Mouse (Mus musculus): ENCODE data around the gene Nasp. TPM values are rescaled to one million over a fixed set of nuclear protein-coding genes. Genes with fewer than 3 reads are reported as not detected.
"Not testable (repeated sequence)": the region's sequence is repeated elsewhere in the genome, so short reads cannot be mapped to it uniquely, and the experiment has no call there.

Nasp gene
- polyA plus RNA-seq, 1 experiment = 595 TPM

DNA sequence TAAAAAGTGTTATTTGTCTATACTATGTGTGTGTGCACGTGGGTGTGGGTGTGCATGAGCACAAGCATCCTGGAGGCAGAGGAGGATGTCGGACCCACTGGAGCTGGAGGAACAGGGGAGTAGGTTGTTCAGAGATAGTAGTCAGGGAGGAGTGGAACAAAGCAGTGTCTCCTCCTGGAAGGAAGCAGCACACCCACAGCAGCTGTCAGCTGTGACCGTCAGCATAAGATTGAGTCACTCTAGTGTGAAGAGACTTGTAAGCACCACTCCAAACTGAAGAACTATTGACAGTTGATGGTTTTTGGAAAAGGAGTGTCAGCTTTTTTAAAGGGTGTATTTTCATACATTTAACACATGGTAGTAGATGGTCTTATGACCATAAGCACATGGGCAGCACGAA is 38.9 kb upstream of the Nasp start:
- Histone ChIP-seq H3K4me1 (ENCODE audit: control insufficient read depth, insufficient read depth, low read length) (no peaks in the 10 kb centered on the region), H3K9ac (ENCODE audit: low read depth, poor library complexity, severe bottlenecking) (no peak overlapping the region), H3K4me3 (ENCODE audit: low read depth, low read length) (no peak overlapping the region), H3K27me3 (ENCODE audit: control insufficient read depth, insufficient read depth, low read length, poor library complexity, severe bottlenecking) (no peaks in the 10 kb centered on the region), H3K36me3 (ENCODE audit: control insufficient read depth, insufficient read depth, low read length, poor library complexity, severe bottlenecking) (no peaks in the 10 kb centered on the region), H3K27ac (ENCODE audit: insufficient read depth, low read length) (no peak overlapping the region), H3K9me3 (replicated peaks; ENCODE audit: control insufficient read depth, insufficient read depth, low read length, poor library complexity, severe bottlenecking) (no peaks in the 10 kb centered on the region)
- TF ChIP-seq POLR2A (IDR thresholded peaks at IDR 0.05; ENCODE audit: insufficient read depth, low read length) (no peak), CTCF (IDR thresholded peaks at IDR 0.05; ENCODE audit: low read depth, low read length) (no peak), EP300 (IDR thresholded peaks at IDR 0.05; ENCODE audit: insufficient read depth, low read depth, low read length) (no peak)

DNA sequence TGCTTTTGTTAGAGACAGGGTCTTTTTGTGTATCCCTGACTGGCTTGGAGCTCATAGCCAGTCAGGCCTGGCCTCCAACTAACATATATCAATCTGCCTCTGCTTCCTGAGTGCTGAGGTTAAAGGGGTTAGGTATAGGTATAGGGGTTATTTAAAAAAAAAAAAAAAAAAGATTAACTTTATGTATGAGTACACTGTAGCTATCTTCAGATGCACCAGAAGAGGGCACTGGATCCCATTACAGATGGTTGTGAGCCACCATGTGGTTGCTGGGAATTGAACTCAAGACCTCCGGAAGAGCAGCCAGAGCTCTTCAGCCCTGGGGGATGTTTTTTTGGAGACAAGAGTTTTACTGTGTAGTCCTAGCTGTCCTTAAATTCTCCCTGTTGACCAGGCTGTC is 34.3 kb upstream of the Nasp start:
- Histone ChIP-seq H3K27ac (ENCODE audit: insufficient read depth, low read length) (no peak overlapping the region), H3K9me3 (replicated peaks; ENCODE audit: control insufficient read depth, insufficient read depth, low read length, poor library complexity, severe bottlenecking) (no peaks in the 10 kb centered on the region), H3K4me1 (ENCODE audit: control insufficient read depth, insufficient read depth, low read length) (no peaks in the 10 kb centered on the region), H3K36me3 (ENCODE audit: control insufficient read depth, insufficient read depth, low read length, poor library complexity, severe bottlenecking) (no peaks in the 10 kb centered on the region), H3K9ac (ENCODE audit: low read depth, poor library complexity, severe bottlenecking) (no peak overlapping the region), H3K4me3 (ENCODE audit: low read depth, low read length) (no peak overlapping the region), H3K27me3 (ENCODE audit: control insufficient read depth, insufficient read depth, low read length, poor library complexity, severe bottlenecking) (no peaks in the 10 kb centered on the region)
- TF ChIP-seq POLR2A (IDR thresholded peaks at IDR 0.05; ENCODE audit: insufficient read depth, low read length) = no peak
- no peak for TF ChIP-seq CTCF (IDR thresholded peaks at IDR 0.05; ENCODE audit: low read depth, low read length)
- no peak for TF ChIP-seq EP300 (IDR thresholded peaks at IDR 0.05; ENCODE audit: insufficient read depth, low read depth, low read length)

DNA sequence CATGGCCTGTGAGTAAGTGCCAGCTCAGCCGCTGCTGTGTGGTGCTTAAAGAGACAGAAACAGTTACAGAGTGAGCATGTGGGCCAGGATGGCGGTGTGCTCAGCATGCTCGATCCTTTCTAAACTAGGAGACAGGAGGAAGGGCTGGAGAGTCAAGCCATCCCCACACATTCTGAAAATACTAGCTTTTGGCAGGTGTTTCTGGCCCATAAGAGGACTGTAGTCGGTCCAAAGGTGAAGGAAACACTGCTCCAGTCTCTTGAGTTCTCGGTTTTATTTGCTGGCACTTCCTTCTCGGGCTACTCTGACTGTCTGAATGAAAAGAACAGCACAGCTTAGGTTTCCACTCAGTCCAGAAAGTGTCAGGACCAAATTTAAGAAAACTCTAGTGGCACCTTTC is 33.1 kb upstream of the Nasp start:
- TF ChIP-seq POLR2A (IDR thresholded peaks at IDR 0.05; ENCODE audit: insufficient read depth, low read length) (no peak), EP300 (IDR thresholded peaks at IDR 0.05; ENCODE audit: insufficient read depth, low read depth, low read length) (no peak)
- Histone ChIP-seq H3K4me1 (ENCODE audit: control insufficient read depth, insufficient read depth, low read length) (peaks cover 2% of the 10 kb centered on the region), H3K9ac (ENCODE audit: low read depth, poor library complexity, severe bottlenecking) (no peak overlapping the region), H3K36me3 (ENCODE audit: control insufficient read depth, insufficient read depth, low read length, poor library complexity, severe bottlenecking) (no peaks in the 10 kb centered on the region), H3K27ac (ENCODE audit: insufficient read depth, low read length) (no peak overlapping the region), H3K9me3 (replicated peaks; ENCODE audit: control insufficient read depth, insufficient read depth, low read length, poor library complexity, severe bottlenecking) (no peaks in the 10 kb centered on the region), H3K4me3 (ENCODE audit: low read depth, low read length) (no peak overlapping the region), H3K27me3 (ENCODE audit: control insufficient read depth, insufficient read depth, low read length, poor library complexity, severe bottlenecking) (no peaks in the 10 kb centered on the region)

DNA sequence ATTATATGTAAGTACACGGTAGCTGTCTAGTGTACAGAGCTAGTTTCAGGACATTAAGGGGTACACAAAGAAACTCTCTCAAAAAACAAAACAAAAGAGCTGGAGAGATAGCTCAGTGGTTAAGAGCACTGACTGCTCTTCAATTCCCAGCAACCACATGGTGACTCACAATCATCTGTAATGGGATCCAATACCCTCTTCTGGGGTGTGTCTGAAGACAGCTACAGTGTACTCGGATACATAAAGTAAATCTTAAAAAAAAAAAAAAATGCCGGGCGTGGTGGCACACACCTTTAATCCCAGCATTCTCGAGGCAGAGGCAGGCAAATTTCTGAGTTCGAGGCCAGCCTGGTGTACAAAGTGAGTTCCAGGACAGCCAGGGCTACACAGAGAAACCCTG is 32.2 kb upstream of the Nasp start:
- not testable (repeated sequence) for H3K27me3 ChIP-seq (ENCODE audit: control insufficient read depth, insufficient read depth, low read length, poor library complexity, severe bottlenecking); H3K36me3 ChIP-seq (ENCODE audit: control insufficient read depth, insufficient read depth, low read length, poor library complexity, severe bottlenecking); H3K4me3 ChIP-seq (ENCODE audit: low read depth, low read length); H3K4me1 ChIP-seq (ENCODE audit: control insufficient read depth, insufficient read depth, low read length); H3K9me3 ChIP-seq (replicated peaks; ENCODE audit: control insufficient read depth, insufficient read depth, low read length, poor library complexity, severe bottlenecking); H3K27ac ChIP-seq (ENCODE audit: insufficient read depth, low read length); H3K9ac ChIP-seq (ENCODE audit: low read depth, poor library complexity, severe bottlenecking)

DNA sequence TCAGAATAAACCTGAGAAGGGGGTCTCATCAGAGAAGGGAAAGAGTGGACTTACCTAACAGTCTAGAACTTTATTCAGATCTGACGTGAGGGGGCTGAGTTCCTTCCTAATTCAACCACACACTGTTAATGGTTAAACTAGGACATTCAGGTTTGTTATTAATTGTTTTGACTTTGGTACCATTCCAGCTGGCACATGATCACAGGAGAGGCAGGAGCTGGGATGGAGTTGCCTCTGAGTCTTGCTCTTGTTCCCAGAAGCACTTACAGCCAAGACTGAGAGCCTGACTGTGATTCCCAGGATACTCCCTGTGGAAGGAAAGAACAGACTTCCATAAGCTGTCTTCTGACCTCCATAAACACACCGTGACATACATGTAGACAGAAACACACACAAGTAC is 31.7 kb upstream of the Nasp start:
- H3K4me3 ChIP-seq (ENCODE audit: low read depth, low read length) = no peak overlapping the region
- no peaks in the 10 kb centered on the region for H3K27me3 ChIP-seq (ENCODE audit: control insufficient read depth, insufficient read depth, low read length, poor library complexity, severe bottlenecking)
- TF ChIP-seq CTCF (IDR thresholded peaks at IDR 0.05; ENCODE audit: low read depth, low read length) (no peak), EP300 (IDR thresholded peaks at IDR 0.05; ENCODE audit: insufficient read depth, low read depth, low read length) (no peak), POLR2A (IDR thresholded peaks at IDR 0.05; ENCODE audit: insufficient read depth, low read length) (no peak)
- H3K36me3 ChIP-seq (ENCODE audit: control insufficient read depth, insufficient read depth, low read length, poor library complexity, severe bottlenecking) = no peaks in the 10 kb centered on the region
- H3K9ac ChIP-seq (ENCODE audit: low read depth, poor library complexity, severe bottlenecking) = no peak overlapping the region
- no peaks in the 10 kb centered on the region for H3K9me3 ChIP-seq (replicated peaks; ENCODE audit: control insufficient read depth, insufficient read depth, low read length, poor library complexity, severe bottlenecking)
- no peak overlapping the region for H3K27ac ChIP-seq (ENCODE audit: insufficient read depth, low read length)
- peaks cover 2% of the 10 kb centered on the region for H3K4me1 ChIP-seq (ENCODE audit: control insufficient read depth, insufficient read depth, low read length)

DNA sequence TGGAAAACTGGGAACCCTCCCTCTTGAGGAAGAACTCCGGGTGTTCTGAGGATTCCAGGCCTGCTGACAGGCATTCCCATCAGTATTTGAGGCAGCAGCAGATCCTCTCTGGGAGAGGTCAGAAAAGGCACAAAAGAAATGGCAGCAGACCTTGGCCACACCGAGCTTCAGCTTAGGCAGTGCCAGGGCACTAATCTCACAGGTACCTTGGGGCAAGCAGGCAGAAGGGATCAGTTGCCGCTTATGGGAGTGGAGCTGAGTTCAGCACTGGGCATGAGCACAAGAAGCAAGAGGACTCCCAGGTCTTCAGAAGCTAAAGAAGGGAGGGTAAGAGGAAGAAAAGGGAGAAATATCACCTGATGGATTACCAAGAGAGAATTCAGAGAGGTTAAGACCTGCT is 30.2 kb upstream of the Nasp start:
- Histone ChIP-seq H3K4me1 (ENCODE audit: control insufficient read depth, insufficient read depth, low read length) (peaks cover 2% of the 10 kb centered on the region), H3K9me3 (replicated peaks; ENCODE audit: control insufficient read depth, insufficient read depth, low read length, poor library complexity, severe bottlenecking) (no peaks in the 10 kb centered on the region), H3K27me3 (ENCODE audit: control insufficient read depth, insufficient read depth, low read length, poor library complexity, severe bottlenecking) (no peaks in the 10 kb centered on the region), H3K36me3 (ENCODE audit: control insufficient read depth, insufficient read depth, low read length, poor library complexity, severe bottlenecking) (no peaks in the 10 kb centered on the region), H3K9ac (ENCODE audit: low read depth, poor library complexity, severe bottlenecking) (no peak overlapping the region), H3K27ac (ENCODE audit: insufficient read depth, low read length) (no peak overlapping the region), H3K4me3 (ENCODE audit: low read depth, low read length) (no peak overlapping the region)
- no peak for TF ChIP-seq POLR2A (IDR thresholded peaks at IDR 0.05; ENCODE audit: insufficient read depth, low read length)
- TF ChIP-seq EP300 (IDR thresholded peaks at IDR 0.05; ENCODE audit: insufficient read depth, low read depth, low read length) = no peak
